Mouse (Mus musculus) liver, postnatal 0 days (tissue): ENCODE results near the gene Slc28a1.

Experiments used
- CTCF ChIP-seq: sonication (generic); IDR thresholded peaks from 2 replicates; pipeline ENCODE4 v1.5.1; 2016; ENCODE audit warnings: antibody characterized with exemption, low read depth
- EP300 ChIP-seq: IDR thresholded peaks from 2 replicates; pipeline ENCODE4 v1.6.1; 2016; ENCODE audit warnings: antibody characterized with exemption, low read depth, mild to moderate bottlenecking

DNA sequence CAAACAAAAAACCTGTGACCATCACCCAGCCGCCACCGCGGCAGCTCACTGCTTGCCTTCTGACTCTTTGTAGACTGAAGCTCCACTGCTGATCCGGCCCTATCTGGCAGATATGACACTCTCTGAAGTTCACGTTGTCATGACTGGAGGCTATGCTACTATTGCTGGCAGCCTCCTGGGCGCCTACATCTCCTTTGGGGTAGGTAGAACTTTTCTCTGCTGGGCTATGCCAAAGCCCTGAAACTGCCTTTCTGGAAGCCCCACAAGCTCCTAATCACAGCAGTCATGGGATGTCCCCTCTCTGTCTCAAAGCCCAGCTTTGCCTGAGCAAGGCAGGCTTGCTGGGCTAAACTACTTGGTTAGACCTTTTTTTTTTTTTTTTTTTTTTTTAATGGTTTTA is 38.7 kb downstream of the Slc28a1 start:
- no peak for TF ChIP-seq CTCF
- no peak for TF ChIP-seq EP300
